Mouse (Mus musculus) lung, postnatal 0 days (tissue): ENCODE results near the gene Zfp831. TPM values are rescaled to one million over a fixed set of nuclear protein-coding genes. Genes with fewer than 3 reads are reported as not detected.

Experiments
- ATAC-seq: fragments of 200-750 bp; cut with Nextera tagmentation; 2 replicates; pipeline ENCODE4 v1.8.0; 2017; ENCODE audit warnings: moderate library complexity
- DNase-seq: peaks from one replicate; pipeline ENCODE4 v3.0.0-alpha.2; 2016; ENCODE audit warnings: low spot score
- H3K27ac ChIP-seq: fragments of 300-500 bp; sonication (generic); 2 replicates; pipeline ENCODE4 v1.5.1; 2014; ENCODE audit warnings: antibody characterized with exemption, mild to moderate bottlenecking, low read length, mixed read lengths
- H3K27me3 ChIP-seq: fragments of 300-500 bp; sonication (generic); replicated peaks from 2 replicates; pipeline ENCODE4 v1.6.1; 2014; ENCODE audit warnings: low read length, mixed read lengths; ENCODE audit not compliant: insufficient read depth
- H3K36me3 ChIP-seq: fragments of 300-500 bp; sonication (generic); 2 replicates; pipeline ENCODE4 v1.6.1; 2014; ENCODE audit warnings: low read length, mixed read lengths; ENCODE audit not compliant: insufficient read depth
- H3K4me1 ChIP-seq: fragments of 300-500 bp; sonication (generic); 2 replicates; pipeline ENCODE4 v1.6.1; 2014; ENCODE audit warnings: antibody characterized with exemption, low read depth, low read length, mixed read lengths; ENCODE audit not compliant: insufficient read depth
- H3K4me2 ChIP-seq: fragments of 300-500 bp; sonication (generic); replicated peaks from 2 replicates; pipeline ENCODE4 v1.6.1; 2014; ENCODE audit warnings: low read depth, mild to moderate bottlenecking, low read length, moderate library complexity, mixed read lengths
- H3K4me3 ChIP-seq: fragments of 300-500 bp; sonication (generic); 2 replicates; pipeline ENCODE4 v1.5.1; 2014; ENCODE audit warnings: low read depth, low read length
- H3K9ac ChIP-seq: fragments of 300-500 bp; sonication (generic); replicated peaks from 2 replicates; pipeline ENCODE4 v1.6.1; 2014; ENCODE audit warnings: low read depth, mild to moderate bottlenecking
- H3K9me3 ChIP-seq: fragments of 300-500 bp; sonication (generic); 2 replicates; pipeline ENCODE4 v1.6.1; 2016; ENCODE audit warnings: low read length, mixed read lengths
- CTCF ChIP-seq: IDR thresholded peaks from 2 replicates; pipeline ENCODE4 v1.5.1; 2016; ENCODE audit warnings: antibody characterized with exemption, mild to moderate bottlenecking
- EP300 ChIP-seq: IDR thresholded peaks from 2 replicates; pipeline ENCODE4 v1.6.1; 2016; ENCODE audit warnings: antibody characterized with exemption, mild to moderate bottlenecking, control low read depth
- WGBS: fragments of 180-500 bp; shearing (Covaris S2); extraction: QIAGEN DNeasy Blood & Tissue Kit; methylation state at CpG from one replicate; pipeline ENCODE4 v1.1.7; 2014; 5-methylcytosine and 5-hydroxymethylcytosine counted together
- polyA plus RNA-seq: library from polyadenylated mRNA; unstranded; fragments of >200 nt; fragmentation: Nextera tagmentation; extraction: Ambion mirVana; gene quantifications from 2 replicates; pipeline ENCODE4 v1.2.1, GENCODE M21; 2015

Gene Zfp831
- polyA plus RNA-seq, 1 experiment from 2014 or later = not detected

GRCm38 (mm10) chr2:174609892-174610291 is 33.4 kb upstream of the Zfp831 start:
- DNase-seq (no peak), ATAC-seq (no peak)
- no peak overlapping the region for H3K27ac ChIP-seq
- no peak overlapping the region for H3K4me2 ChIP-seq
- no peaks in the 10 kb centered on the region for H3K4me1 ChIP-seq
- 70% methylated on average over 5 of the region's 5 CpGs for WGBS
- no peak overlapping the region for H3K4me3 ChIP-seq
- H3K9me3 ChIP-seq = no peaks in the 10 kb centered on the region
- H3K36me3 ChIP-seq = no peaks in the 10 kb centered on the region
- no peak overlapping the region for H3K9ac ChIP-seq
- TF ChIP-seq CTCF = no peak
- TF ChIP-seq EP300 = no peak
- H3K27me3 ChIP-seq = no peaks in the 10 kb centered on the region

- ATAC-seq (no peak), DNase-seq (no peak)
- H3K27me3 ChIP-seq = no peaks in the 10 kb centered on the region
- no peaks in the 10 kb centered on the region for H3K4me1 ChIP-seq
- WGBS = 69% methylated on average over 2 of the region's 2 CpGs
- no peaks in the 10 kb centered on the region for H3K36me3 ChIP-seq
- H3K4me2 ChIP-seq = no peak overlapping the region
- H3K9ac ChIP-seq = no peak overlapping the region
- H3K27ac ChIP-seq = no peak overlapping the region
- H3K4me3 ChIP-seq = no peak overlapping the region
- no peaks in the 10 kb centered on the region for H3K9me3 ChIP-seq
- TF ChIP-seq EP300 (no peak), CTCF (no peak)
These were observed 30.8 kb upstream of the Zfp831 start for GRCm38 (mm10) chr2:174612386-174613063.

- H3K36me3 ChIP-seq = no peaks in the 10 kb centered on the region
- ATAC-seq (no peak), DNase-seq (no peak)
- TF ChIP-seq CTCF (no peak), EP300 (no peak)
- no peak overlapping the region for H3K9ac ChIP-seq
- no peaks in the 10 kb centered on the region for H3K9me3 ChIP-seq
- no peaks in the 10 kb centered on the region for H3K27me3 ChIP-seq
- H3K4me3 ChIP-seq = no peak overlapping the region
- no peaks in the 10 kb centered on the region for H3K4me1 ChIP-seq
- 83% methylated on average over 8 of the region's 8 CpGs for WGBS
- H3K27ac ChIP-seq = no peak overlapping the region
- H3K4me2 ChIP-seq = no peak overlapping the region
These were observed 30.1 kb upstream of the Zfp831 start for GRCm38 (mm10) chr2:174613221-174613620.

- H3K4me2 ChIP-seq = no peak overlapping the region
- no peaks in the 10 kb centered on the region for H3K9me3 ChIP-seq
- no peak overlapping the region for H3K9ac ChIP-seq
- 73% methylated on average over 11 of the region's 11 CpGs for WGBS
- DNase-seq (peak; percentile 30), ATAC-seq (no peak; the same call in 1 of the 2 replicates)
- H3K27ac ChIP-seq = no peak overlapping the region
- no peaks in the 10 kb centered on the region for H3K36me3 ChIP-seq
- TF ChIP-seq EP300 = no peak
- TF ChIP-seq CTCF = no peak
- no peak overlapping the region for H3K4me3 ChIP-seq
- no peaks in the 10 kb centered on the region for H3K4me1 ChIP-seq
- H3K27me3 ChIP-seq = no peaks in the 10 kb centered on the region
These were observed 29.4 kb upstream of the Zfp831 start for GRCm38 (mm10) chr2:174613921-174614441.

DNA sequence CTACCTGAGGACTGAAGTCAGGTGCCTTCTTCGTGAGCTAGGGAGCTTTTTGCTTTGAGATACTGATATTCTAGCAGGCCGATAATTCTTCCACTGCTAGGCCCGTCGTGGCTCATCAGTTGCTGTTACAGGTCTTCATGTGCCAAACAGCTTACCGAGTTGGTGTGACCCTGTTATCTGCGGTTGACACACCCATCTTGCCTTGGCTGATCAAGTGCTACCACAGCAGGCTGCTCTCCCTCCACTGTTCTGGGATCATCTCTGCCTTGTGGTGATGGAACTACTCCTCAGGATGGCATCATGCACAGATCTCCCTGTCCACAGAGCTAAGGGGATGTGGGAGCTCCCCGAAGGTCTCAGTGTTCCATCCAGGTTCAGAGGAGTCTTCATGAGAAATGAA is 21.5 kb upstream of the Zfp831 start:
- Histone ChIP-seq H3K27ac (no peak overlapping the region), H3K4me3 (no peak overlapping the region), H3K4me2 (no peak overlapping the region), H3K36me3 (no peaks in the 10 kb centered on the region), H3K27me3 (no peaks in the 10 kb centered on the region), H3K9ac (no peak overlapping the region), H3K4me1 (no peaks in the 10 kb centered on the region), H3K9me3 (no peaks in the 10 kb centered on the region)
- 88% methylated on average over 7 of the region's 7 CpGs for WGBS
- DNase-seq (no peak), ATAC-seq (no peak)
- TF ChIP-seq EP300 = no peak
- no peak for TF ChIP-seq CTCF

DNA sequence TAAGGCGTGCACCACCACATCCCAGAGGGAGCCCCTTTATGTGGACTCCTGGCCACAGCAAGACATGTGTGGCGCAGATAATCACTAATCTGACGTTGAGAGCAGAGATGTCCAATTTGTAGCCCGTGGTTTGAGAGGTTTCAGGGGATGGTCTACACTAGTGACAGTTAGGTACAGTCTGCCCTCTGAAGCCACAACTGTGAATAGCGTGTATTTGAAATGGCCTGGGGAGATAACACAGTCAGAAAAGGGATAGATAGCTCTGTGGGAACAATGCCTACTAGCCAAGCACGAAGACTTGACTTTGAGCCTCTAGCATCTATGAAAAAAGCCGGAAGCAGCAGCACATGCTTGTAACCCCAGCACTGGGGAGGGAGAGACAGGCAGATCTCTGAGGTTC is 18.9 kb upstream of the Zfp831 start:
- H3K4me3 ChIP-seq = no peak overlapping the region

More for the DNA sequence above, 18.9 kb upstream of the Zfp831 start:
- no peak for TF ChIP-seq CTCF
- TF ChIP-seq EP300 = no peak
- Histone ChIP-seq H3K4me2 (no peak overlapping the region), H3K9ac (no peak overlapping the region), H3K4me1 (no peaks in the 10 kb centered on the region), H3K27me3 (no peaks in the 10 kb centered on the region), H3K27ac (no peak overlapping the region), H3K36me3 (no peaks in the 10 kb centered on the region), H3K9me3 (no peaks in the 10 kb centered on the region)
- WGBS = 83% methylated on average over 7 of the region's 7 CpGs
- DNase-seq (no peak), ATAC-seq (no peak)
